Mouse (Mus musculus) hindbrain, embryonic 11.5 days (tissue): ENCODE data around the gene Stard3nl. TPM values are rescaled to one million over a fixed set of nuclear protein-coding genes. Genes with fewer than 3 reads are reported as not detected.
A peak's percentile ranks its signal among the peaks of the same experiment; 100 is the strongest.

Experiments used
- ATAC-seq: fragments of 200-750 bp; cut with Nextera tagmentation; 2 replicates; pipeline ENCODE4 v1.8.0; 2017; ENCODE audit warnings: mild to moderate bottlenecking, moderate TSS enrichment, moderate library complexity; ENCODE audit not compliant: low FRiP score
- DNase-seq: peaks from one replicate; pipeline ENCODE4 v3.0.0-alpha.2; 2015; ENCODE audit warnings: low spot score
- H3K27ac ChIP-seq: fragments of 300-500 bp; sonication (generic); 2 replicates; pipeline ENCODE4 v1.5.1; 2014; ENCODE audit warnings: mild to moderate bottlenecking, low read depth, low read length
- H3K27me3 ChIP-seq: fragments of 300-500 bp; sonication (generic); 2 replicates; pipeline ENCODE4 v1.6.1; 2014; ENCODE audit warnings: mild to moderate bottlenecking, low read length, moderate library complexity, mixed read lengths; ENCODE audit not compliant: control insufficient read depth, insufficient read depth
- H3K36me3 ChIP-seq: fragments of 300-500 bp; sonication (generic); 2 replicates; pipeline ENCODE4 v1.6.1; 2014; ENCODE audit warnings: mild to moderate bottlenecking, low read length, moderate library complexity, mixed read lengths; ENCODE audit not compliant: control insufficient read depth, insufficient read depth
- H3K4me1 ChIP-seq: fragments of 300-500 bp; sonication (generic); replicated peaks from 2 replicates; pipeline ENCODE4 v1.6.1; 2014; ENCODE audit warnings: low read length, mixed read lengths; ENCODE audit not compliant: control insufficient read depth, insufficient read depth
- H3K4me2 ChIP-seq: fragments of 300-500 bp; sonication (generic); replicated peaks from 2 replicates; pipeline ENCODE4 v1.6.1; 2014; ENCODE audit warnings: mild to moderate bottlenecking, low read depth, low read length
- H3K4me3 ChIP-seq: fragments of 300-500 bp; sonication (generic); 2 replicates; pipeline ENCODE4 v1.5.1; 2014; ENCODE audit warnings: low read depth, low read length
- H3K9ac ChIP-seq: fragments of 300-500 bp; sonication (generic); 2 replicates; pipeline ENCODE4 v1.6.1; 2014; ENCODE audit warnings: low read depth, low read length
- H3K9me3 ChIP-seq: fragments of 300-500 bp; sonication (generic); 2 replicates; pipeline ENCODE4 v1.6.1; 2016; ENCODE audit warnings: low read length; ENCODE audit not compliant: control insufficient read depth
- WGBS: fragments of 180-500 bp; shearing (Covaris S2); extraction: QIAGEN DNeasy Blood & Tissue Kit; methylation state at CpG from one replicate; pipeline ENCODE4 v1.1.7; 2014; 5-methylcytosine and 5-hydroxymethylcytosine counted together
- polyA plus RNA-seq: library from polyadenylated mRNA; unstranded; fragments of >200 nt; fragmentation: Nextera tagmentation; extraction: Ambion mirVana; gene quantifications from 2 replicates; pipeline ENCODE4 v1.2.1, GENCODE M21; 2014

Stard3nl gene
- polyA plus RNA-seq: 139 and 149 TPM in 2 replicates

GRCm38 (mm10) chr13:19395688-19396354, at the start of gene Stard3nl:
Gene Stard3nl (minus strand): TSS chr13:19395795.
- Histone ChIP-seq H3K9me3 (no peaks in the 10 kb centered on the region), H3K27ac (peak within 1 kb of the TSS; percentile 63), H3K36me3 (no peaks in the 10 kb centered on the region), H3K9ac (peak within 1 kb of the TSS; percentile 77), H3K4me2 (peak within 1 kb of the TSS; percentile 49), H3K27me3 (no peaks in the 10 kb centered on the region), H3K4me3 (peak within 1 kb of the TSS; percentile 60), H3K4me1 (no peaks in the 10 kb centered on the region)
- ATAC-seq: peak; percentile 99
- peak; percentile 96 for DNase-seq
- WGBS: 2% methylated on average over 36 of the region's 37 CpGs

GRCm38 (mm10) chr13:19438040-19438439, 42.4 kb upstream of the Stard3nl start:
- H3K9me3 ChIP-seq: no peaks in the 10 kb centered on the region
- 78% methylated on average over 10 of the region's 10 CpGs for WGBS
- no peaks in the 10 kb centered on the region for H3K4me1 ChIP-seq
- ATAC-seq: no peak
- DNase-seq: peak; percentile 10
- H3K27ac ChIP-seq: no peak overlapping the region
- H3K36me3 ChIP-seq: no peaks in the 10 kb centered on the region
- H3K4me3 ChIP-seq: no peak overlapping the region
- no peak overlapping the region for H3K4me2 ChIP-seq
- no peak overlapping the region for H3K9ac ChIP-seq
- no peaks in the 10 kb centered on the region for H3K27me3 ChIP-seq

GRCm38 (mm10) chr13:19429812-19430370, 34.3 kb upstream of the Stard3nl start:
- DNase-seq (no peak), ATAC-seq (no peak)
- no peaks in the 10 kb centered on the region for H3K9me3 ChIP-seq
- H3K4me2 ChIP-seq: no peak overlapping the region
- no peaks in the 10 kb centered on the region for H3K4me1 ChIP-seq
- 88% methylated on average over 4 of the region's 4 CpGs for WGBS
- no peak overlapping the region for H3K4me3 ChIP-seq
- H3K9ac ChIP-seq: no peak overlapping the region
- H3K27ac ChIP-seq: no peak overlapping the region
- H3K27me3 ChIP-seq: no peaks in the 10 kb centered on the region
- no peaks in the 10 kb centered on the region for H3K36me3 ChIP-seq

- 87% methylated on average over 5 of the region's 5 CpGs for WGBS
- no peak for DNase-seq
- H3K27me3 ChIP-seq: no peaks in the 10 kb centered on the region
- no peak overlapping the region for H3K4me3 ChIP-seq
- no peak overlapping the region for H3K4me2 ChIP-seq
- H3K9ac ChIP-seq: no peak overlapping the region
- H3K9me3 ChIP-seq: no peaks in the 10 kb centered on the region
- H3K4me1 ChIP-seq: no peaks in the 10 kb centered on the region
- H3K27ac ChIP-seq: no peak overlapping the region
- ATAC-seq: no peak
- no peaks in the 10 kb centered on the region for H3K36me3 ChIP-seq
Measured at GRCm38 (mm10) chr13:19428076-19428475, 32.5 kb upstream of the Stard3nl start.

- no peaks in the 10 kb centered on the region for H3K4me1 ChIP-seq
- no peak overlapping the region for H3K9ac ChIP-seq
- no peaks in the 10 kb centered on the region for H3K36me3 ChIP-seq
- no peak overlapping the region for H3K4me3 ChIP-seq
- WGBS: 84% methylated on average over 4 of the region's 4 CpGs
- H3K27ac ChIP-seq: no peak overlapping the region
- no peaks in the 10 kb centered on the region for H3K9me3 ChIP-seq
- H3K27me3 ChIP-seq: no peaks in the 10 kb centered on the region
- DNase-seq (no peak), ATAC-seq (no peak)
- H3K4me2 ChIP-seq: no peak overlapping the region
Measured at GRCm38 (mm10) chr13:19424563-19424962, 29.0 kb upstream of the Stard3nl start.

GRCm38 (mm10) chr13:19422521-19422920, 26.9 kb upstream of the Stard3nl start:
- H3K27ac ChIP-seq: no peak overlapping the region
- no peak for DNase-seq
- no peaks in the 10 kb centered on the region for H3K36me3 ChIP-seq
- 88% methylated on average over 1 of the region's 1 CpGs for WGBS
- no peaks in the 10 kb centered on the region for H3K27me3 ChIP-seq
- H3K9me3 ChIP-seq: no peaks in the 10 kb centered on the region
- H3K4me2 ChIP-seq: no peak overlapping the region
- ATAC-seq: no peak
- no peak overlapping the region for H3K4me3 ChIP-seq
- H3K4me1 ChIP-seq: no peaks in the 10 kb centered on the region
- H3K9ac ChIP-seq: no peak overlapping the region

GRCm38 (mm10) chr13:19417885-19418521, 22.4 kb upstream of the Stard3nl start:
- Histone ChIP-seq H3K4me1 (no peaks in the 10 kb centered on the region), H3K4me3 (no peak overlapping the region), H3K9me3 (no peaks in the 10 kb centered on the region), H3K9ac (no peak overlapping the region), H3K36me3 (no peaks in the 10 kb centered on the region), H3K4me2 (no peak overlapping the region), H3K27me3 (no peaks in the 10 kb centered on the region), H3K27ac (no peak overlapping the region)
- WGBS: 90% methylated on average over 4 of the region's 4 CpGs
- ATAC-seq (no peak), DNase-seq (no peak)

GRCm38 (mm10) chr13:19415894-19416531, 20.4 kb upstream of the Stard3nl start:
- ATAC-seq: no peak
- 74% methylated on average over 8 of the region's 8 CpGs for WGBS
- no peak overlapping the region for H3K4me2 ChIP-seq
- no peaks in the 10 kb centered on the region for H3K27me3 ChIP-seq
- H3K9ac ChIP-seq: no peak overlapping the region
- H3K4me1 ChIP-seq: no peaks in the 10 kb centered on the region
- H3K27ac ChIP-seq: no peak overlapping the region
- no peaks in the 10 kb centered on the region for H3K9me3 ChIP-seq
- DNase-seq: no peak
- H3K36me3 ChIP-seq: no peaks in the 10 kb centered on the region
- no peak overlapping the region for H3K4me3 ChIP-seq
